Mouse (Mus musculus): ENCODE measurements around the gene Map2.

Gene Map2

GRCm38 (mm10) chr1:66386751-66387452 lies 211.8 kb downstream of the Map2 start:
- no peak for DNase-seq (ENCODE audit: low read depth)

DNA sequence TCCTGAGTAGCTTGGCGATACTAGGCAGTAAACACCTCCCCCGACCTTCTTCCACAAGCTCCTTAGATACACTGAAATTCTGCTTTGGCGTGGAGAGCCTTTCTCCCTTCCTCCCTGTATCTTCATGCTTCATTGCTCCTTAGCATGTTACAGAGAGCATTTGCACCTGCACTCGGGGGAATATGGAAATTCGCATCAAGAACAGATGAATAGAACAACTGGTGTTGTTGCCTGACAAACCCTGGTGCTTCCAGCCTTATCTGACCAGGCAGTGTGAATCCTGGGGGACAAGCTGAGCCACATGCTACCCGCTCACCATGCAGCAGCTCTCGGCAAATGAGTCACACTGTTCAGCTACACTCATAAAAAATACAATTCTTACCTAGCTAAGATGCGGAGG lies 213.5 kb downstream of the Map2 start:
- DNase-seq (ENCODE audit: low read depth) = no peak

DNA sequence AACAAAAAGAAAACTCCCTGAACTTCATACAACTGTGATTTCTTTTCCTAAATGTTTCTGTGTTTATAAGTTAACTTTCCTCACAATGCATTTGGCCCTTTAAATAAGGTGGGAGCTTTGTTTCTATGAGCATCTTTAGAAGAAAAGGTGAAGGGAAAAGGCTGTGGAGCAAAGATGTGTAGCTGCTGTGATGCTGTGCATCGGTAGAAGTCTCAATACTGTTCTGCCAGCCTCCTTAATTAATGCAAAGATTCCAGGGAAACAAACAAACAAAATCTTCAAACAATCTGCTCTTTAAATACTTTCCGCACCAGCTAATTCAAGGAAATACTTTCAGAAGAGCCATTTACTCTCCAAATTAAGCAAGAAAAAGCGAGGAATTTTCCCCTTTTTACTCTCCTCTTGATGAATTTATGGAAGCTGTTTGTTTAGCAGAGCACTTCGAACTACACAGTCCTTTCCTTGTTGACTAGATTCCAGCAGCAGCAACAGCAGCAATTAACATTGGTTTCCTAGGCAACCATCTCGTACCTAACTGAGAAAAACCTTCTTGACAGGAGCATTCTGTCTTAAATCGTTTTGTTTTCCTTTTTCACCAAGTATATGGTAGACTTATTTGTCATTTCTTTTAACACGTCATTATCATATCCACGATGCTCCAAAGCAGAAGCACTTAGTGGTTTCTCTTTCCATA lies 220.0 kb downstream of the Map2 start:
- no peak for DNase-seq (ENCODE audit: low read depth)

DNA sequence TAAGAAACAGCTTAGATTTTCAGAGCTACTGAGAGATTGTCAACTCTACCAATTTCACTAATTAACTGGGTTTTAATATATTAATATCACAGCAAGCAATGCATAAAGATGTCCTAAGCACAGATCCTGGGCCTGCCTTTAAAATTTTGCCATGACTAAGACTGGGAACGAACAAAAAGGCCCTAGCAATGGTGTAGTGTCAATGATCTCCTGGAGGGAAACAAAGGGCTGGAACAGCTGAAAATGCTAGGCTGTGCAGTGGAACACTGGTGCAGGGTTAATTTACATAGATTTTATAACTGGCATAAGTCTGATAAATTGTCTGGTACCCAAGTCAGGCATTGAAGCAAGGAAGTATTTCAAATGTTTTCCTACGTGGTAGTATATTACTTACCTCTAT lies 220.8 kb downstream of the Map2 start:
- no peak for DNase-seq (ENCODE audit: low read depth)

GRCm38 (mm10) chr1:66401902-66402301 lies 226.8 kb downstream of the Map2 start:
- no peak for DNase-seq (ENCODE audit: low read depth)

GRCm38 (mm10) chr1:66407270-66407967 lies 232.3 kb downstream of the Map2 start:
- DNase-seq (ENCODE audit: low read depth) = no peak

DNA sequence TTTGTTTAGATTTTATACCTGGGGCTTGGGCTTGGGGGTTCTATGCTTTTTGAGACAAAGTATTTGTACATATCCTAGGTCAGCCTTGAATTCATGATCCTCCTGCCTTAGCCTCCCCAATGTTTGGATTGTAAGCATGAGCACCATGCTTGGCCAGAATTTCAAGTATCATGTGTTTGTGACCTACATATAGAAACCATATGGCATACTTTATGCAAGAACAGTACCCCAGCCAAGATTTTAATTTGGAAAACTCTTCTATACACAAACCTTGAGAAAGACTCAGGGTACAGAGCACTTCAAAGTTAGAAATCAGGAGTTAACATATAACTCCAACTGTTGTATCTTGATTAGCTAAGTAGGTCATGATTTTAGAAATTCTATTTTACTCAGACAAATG lies 243.3 kb downstream of the Map2 start:
- no peak for DNase-seq (ENCODE audit: low read depth)

- no peak for DNase-seq (ENCODE audit: low read depth)
Measured at GRCm38 (mm10) chr1:66426073-66426472, 251.0 kb downstream of the Map2 start.

GRCm38 (mm10) chr1:66430962-66431361 lies 255.9 kb downstream of the Map2 start:
- no peak for DNase-seq (ENCODE audit: low read depth)

GRCm38 (mm10) chr1:66431472-66431871 lies 256.4 kb downstream of the Map2 start:
- DNase-seq (ENCODE audit: low read depth) = peak; percentile 2

- no peak for DNase-seq (ENCODE audit: low read depth)
Measured at GRCm38 (mm10) chr1:66438069-66438468, 263.0 kb downstream of the Map2 start.

DNA sequence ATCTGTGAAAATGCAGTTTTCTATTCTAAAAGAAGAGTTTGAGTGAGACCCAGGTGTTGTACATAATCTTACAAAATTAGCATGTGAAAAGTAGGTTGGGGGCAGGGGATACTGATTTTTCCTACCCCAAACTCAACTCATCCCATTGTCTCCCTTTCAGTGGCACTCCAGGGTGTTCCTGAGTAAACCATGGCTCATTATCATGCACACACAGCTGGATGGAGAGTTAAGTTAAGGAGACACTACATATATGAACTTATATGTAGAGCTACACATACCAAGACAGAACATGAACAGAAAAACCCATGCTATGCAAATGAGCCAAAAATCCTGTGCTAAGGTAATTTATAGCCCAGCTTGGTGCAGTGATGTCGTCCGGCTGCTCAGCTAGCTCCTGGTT lies 267.8 kb downstream of the Map2 start:
- DNase-seq (ENCODE audit: low read depth) = no peak

DNA sequence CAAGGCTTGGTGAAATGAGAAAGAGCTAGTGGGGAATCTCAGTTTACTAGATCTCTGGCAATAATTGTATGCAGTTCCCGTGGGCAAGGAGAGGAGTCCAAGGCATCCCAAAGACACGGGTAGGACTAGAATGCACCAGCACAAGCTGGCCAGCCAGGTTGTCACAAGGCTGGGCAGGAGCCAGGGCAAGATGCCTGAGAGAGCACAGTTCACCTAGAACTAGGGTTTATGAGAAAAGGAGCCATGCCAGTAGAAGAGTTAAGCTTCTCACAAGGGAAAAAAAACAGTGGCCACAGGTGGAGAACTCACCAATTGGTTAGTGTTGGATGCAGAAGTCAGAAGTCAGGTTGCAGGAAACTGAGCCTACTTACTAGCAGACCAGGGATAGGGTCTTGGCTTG lies 274.4 kb downstream of the Map2 start:
- no peak for DNase-seq (ENCODE audit: low read depth)

GRCm38 (mm10) chr1:66456580-66456979 lies 281.5 kb downstream of the Map2 start:
- DNase-seq (ENCODE audit: low read depth) = no peak

- no peak for DNase-seq (ENCODE audit: low read depth)
Measured at GRCm38 (mm10) chr1:66457747-66458146, 282.7 kb downstream of the Map2 start.

DNA sequence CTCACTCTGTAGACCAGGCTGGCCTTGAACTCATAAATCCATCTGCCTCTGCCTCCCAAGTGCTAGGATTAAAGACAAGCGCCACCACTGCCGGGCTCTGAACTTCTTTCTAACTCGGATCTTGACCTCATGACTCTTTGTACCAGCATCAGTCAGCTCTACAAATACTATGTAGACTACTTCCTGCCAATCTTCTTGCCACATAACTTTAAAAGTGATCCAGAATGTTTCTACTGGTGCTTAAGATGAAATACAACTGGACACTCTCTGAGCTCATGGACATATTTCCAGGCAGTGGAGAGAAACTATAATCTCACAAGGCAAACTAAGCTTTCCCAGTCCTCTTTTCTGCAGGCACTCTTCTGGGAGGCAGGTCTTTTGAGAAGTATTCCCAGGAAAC lies 284.3 kb downstream of the Map2 start:
- no peak for DNase-seq (ENCODE audit: low read depth)

DNA sequence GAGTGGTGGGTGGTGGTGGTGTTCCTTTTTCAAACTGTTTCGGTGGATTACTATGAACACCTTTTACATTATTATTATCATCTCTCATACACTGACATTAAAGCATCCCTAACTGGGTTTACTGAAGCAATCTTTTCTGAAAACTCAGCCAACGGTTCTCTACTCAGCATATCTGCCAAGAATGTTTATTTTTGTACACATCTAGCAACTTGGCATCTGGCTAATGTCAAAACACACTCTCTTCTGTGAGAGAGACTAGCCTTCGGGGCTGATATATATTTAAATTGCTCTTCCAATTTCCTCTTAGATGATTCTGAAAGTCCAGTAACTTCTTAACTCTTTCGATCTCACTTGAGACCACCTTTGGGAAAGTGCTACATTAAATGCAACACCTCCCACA lies 285.8 kb downstream of the Map2 start:
- DNase-seq (ENCODE audit: low read depth) = no peak

- DNase-seq (ENCODE audit: low read depth) = no peak
Measured at GRCm38 (mm10) chr1:66467821-66468703, 293.0 kb downstream of the Map2 start, which contains the start of gene Unc80. Gene Unc80 (plus strand): TSS chr1:66468367.

- no peak for DNase-seq (ENCODE audit: low read depth)
Measured at GRCm38 (mm10) chr1:66468704-66469020, 293.6 kb downstream of the Map2 start.

- no peak for DNase-seq (ENCODE audit: low read depth)
Measured at GRCm38 (mm10) chr1:66482751-66483150, 307.7 kb downstream of the Map2 start.

Data from 416B (cell line).